Mouse (Mus musculus): ENCODE measurements around the gene 4931406C07Rik. TPM values are rescaled to one million over a fixed set of nuclear protein-coding genes. Genes with fewer than 3 reads are reported as not detected.

The 4931406C07Rik gene
- polyA plus RNA-seq, 1 experiment from 2014 or later = 8.7 TPM

GRCm38 (mm10) chr9:15314619-15315018 lies 8.4 kb upstream of the 4931406C07Rik start:
- H3K4me1 ChIP-seq (ENCODE audit: insufficient read depth, low read depth, low read length) = no peaks in the 10 kb centered on the region
- ATAC-seq = no peak
- H3K4me2 ChIP-seq (replicated peaks; ENCODE audit: low read depth, low read length) = no peak overlapping the region
- H3K9me3 ChIP-seq (ENCODE audit: low read length) = no peaks in the 10 kb centered on the region
- DNase-seq (ENCODE audit: low spot score) = no peak
- H3K36me3 ChIP-seq (ENCODE audit: insufficient read depth, low read length) = peaks cover 39% of the 10 kb centered on the region
- TF ChIP-seq CTCF (IDR thresholded peaks at IDR 0.05) (no peak), EP300 (IDR thresholded peaks at IDR 0.05) (no peak)
- no peaks in the 10 kb centered on the region for H3K27me3 ChIP-seq (replicated peaks; ENCODE audit: insufficient read depth, low read length)
- H3K9ac ChIP-seq (replicated peaks; ENCODE audit: low read depth) = no peak overlapping the region
- no peak overlapping the region for H3K4me3 ChIP-seq (ENCODE audit: low read depth, low read length)
- H3K27ac ChIP-seq (ENCODE audit: low read length) = no peak overlapping the region
- WGBS = 98% methylated on average over 1 of the region's 1 CpGs

DNA sequence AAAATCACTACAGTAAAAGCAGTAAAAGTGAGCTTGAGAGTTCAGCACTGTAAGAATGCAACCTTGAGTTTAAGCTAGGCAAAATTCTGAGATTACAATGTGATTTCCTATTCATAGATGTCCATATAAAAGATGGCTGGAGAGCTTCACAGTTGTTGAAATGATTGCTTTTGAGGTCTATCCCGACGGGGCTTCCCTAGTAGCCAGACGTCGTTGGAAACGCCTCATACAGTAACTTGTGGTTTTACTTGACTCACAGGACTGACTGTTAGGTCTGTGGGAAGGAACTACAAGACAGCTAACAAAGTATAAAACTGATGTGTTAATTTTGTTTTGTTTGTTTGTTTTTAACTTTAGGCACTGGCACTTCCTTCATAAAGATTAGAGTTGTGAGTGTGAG lies 7.4 kb upstream of the 4931406C07Rik start:
- peaks cover 5% of the 10 kb centered on the region for H3K4me1 ChIP-seq (ENCODE audit: insufficient read depth, low read depth, low read length)
- H3K4me3 ChIP-seq (ENCODE audit: low read depth, low read length) = no peak overlapping the region
- WGBS = 81% methylated on average over 5 of the region's 5 CpGs
- no peak for ATAC-seq
- DNase-seq (ENCODE audit: low spot score) = no peak
- H3K36me3 ChIP-seq (ENCODE audit: insufficient read depth, low read length) = peaks cover 49% of the 10 kb centered on the region
- H3K27ac ChIP-seq (ENCODE audit: low read length) = no peak overlapping the region
- H3K4me2 ChIP-seq (replicated peaks; ENCODE audit: low read depth, low read length) = no peak overlapping the region
- no peak for TF ChIP-seq CTCF (IDR thresholded peaks at IDR 0.05)
- H3K9ac ChIP-seq (replicated peaks; ENCODE audit: low read depth) = no peak overlapping the region
- no peaks in the 10 kb centered on the region for H3K27me3 ChIP-seq (replicated peaks; ENCODE audit: insufficient read depth, low read length)
- H3K9me3 ChIP-seq (ENCODE audit: low read length) = no peaks in the 10 kb centered on the region

- peaks cover 8% of the 10 kb centered on the region for H3K4me1 ChIP-seq (ENCODE audit: insufficient read depth, low read depth, low read length)
- DNase-seq (ENCODE audit: low spot score) (no peak), ATAC-seq (no peak)
- no peak overlapping the region for H3K27ac ChIP-seq (ENCODE audit: low read length)
- no peak overlapping the region for H3K4me2 ChIP-seq (replicated peaks; ENCODE audit: low read depth, low read length)
- no peaks in the 10 kb centered on the region for H3K27me3 ChIP-seq (replicated peaks; ENCODE audit: insufficient read depth, low read length)
- WGBS = 91% methylated on average over 2 of the region's 2 CpGs
- H3K9me3 ChIP-seq (ENCODE audit: low read length) = no peaks in the 10 kb centered on the region
- no peak overlapping the region for H3K4me3 ChIP-seq (ENCODE audit: low read depth, low read length)
- H3K9ac ChIP-seq (replicated peaks; ENCODE audit: low read depth) = no peak overlapping the region
- TF ChIP-seq EP300 (IDR thresholded peaks at IDR 0.05) = no peak
- TF ChIP-seq CTCF (IDR thresholded peaks at IDR 0.05) = no peak
- H3K36me3 ChIP-seq (ENCODE audit: insufficient read depth, low read length) = peaks cover 44% of the 10 kb centered on the region
Observed at GRCm38 (mm10) chr9:15312054-15312735, 5.9 kb upstream of the 4931406C07Rik start.

GRCm38 (mm10) chr9:15310179-15310578 lies 3.9 kb upstream of the 4931406C07Rik start:
- TF ChIP-seq CTCF (IDR thresholded peaks at IDR 0.05) (no peak), EP300 (IDR thresholded peaks at IDR 0.05) (no peak)
- no peak overlapping the region for H3K27ac ChIP-seq (ENCODE audit: low read length)
- 90% methylated on average over 1 of the region's 1 CpGs for WGBS
- peaks cover 8% of the 10 kb centered on the region for H3K4me1 ChIP-seq (ENCODE audit: insufficient read depth, low read depth, low read length)
- H3K9ac ChIP-seq (replicated peaks; ENCODE audit: low read depth) = no peak overlapping the region
- H3K27me3 ChIP-seq (replicated peaks; ENCODE audit: insufficient read depth, low read length) = no peaks in the 10 kb centered on the region
- H3K4me3 ChIP-seq (ENCODE audit: low read depth, low read length) = no peak overlapping the region
- H3K4me2 ChIP-seq (replicated peaks; ENCODE audit: low read depth, low read length) = no peak overlapping the region
- DNase-seq (ENCODE audit: low spot score) (no peak), ATAC-seq (no peak)
- no peaks in the 10 kb centered on the region for H3K9me3 ChIP-seq (ENCODE audit: low read length)
- H3K36me3 ChIP-seq (ENCODE audit: insufficient read depth, low read length) = peaks cover 40% of the 10 kb centered on the region

DNA sequence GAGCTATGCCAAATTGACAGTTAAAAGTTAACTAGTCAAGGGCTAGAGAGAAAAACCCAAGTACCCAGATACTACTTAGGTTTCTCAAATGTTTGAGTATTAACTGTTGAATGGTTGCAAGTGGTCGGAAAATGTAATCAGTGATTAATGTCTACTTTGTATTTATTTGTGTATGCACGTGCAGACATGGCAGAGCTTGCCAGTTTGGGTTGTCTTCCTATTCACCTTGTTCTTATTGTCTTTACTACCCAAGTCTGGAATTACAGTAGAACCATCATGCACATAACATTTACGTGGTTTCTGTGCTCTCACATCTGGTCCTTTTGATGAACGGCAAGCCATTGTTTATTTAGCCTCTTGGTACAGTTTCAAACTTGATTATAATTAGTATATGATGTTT lies 3.2 kb upstream of the 4931406C07Rik start:
- Histone ChIP-seq H3K9ac (replicated peaks; ENCODE audit: low read depth) (no peak overlapping the region), H3K27me3 (replicated peaks; ENCODE audit: insufficient read depth, low read length) (no peaks in the 10 kb centered on the region), H3K4me3 (ENCODE audit: low read depth, low read length) (no peak overlapping the region), H3K36me3 (ENCODE audit: insufficient read depth, low read length) (peaks cover 33% of the 10 kb centered on the region), H3K4me1 (ENCODE audit: insufficient read depth, low read depth, low read length) (peaks cover 11% of the 10 kb centered on the region), H3K27ac (ENCODE audit: low read length) (no peak overlapping the region), H3K4me2 (replicated peaks; ENCODE audit: low read depth, low read length) (no peak overlapping the region), H3K9me3 (ENCODE audit: low read length) (no peaks in the 10 kb centered on the region)
- DNase-seq (ENCODE audit: low spot score) (no peak), ATAC-seq (no peak)
- 19% methylated on average over 4 of the region's 4 CpGs for WGBS
- TF ChIP-seq EP300 (IDR thresholded peaks at IDR 0.05) (no peak), CTCF (IDR thresholded peaks at IDR 0.05) (no peak)

- Histone ChIP-seq H3K4me2 (replicated peaks; ENCODE audit: low read depth, low read length) (no peak overlapping the region), H3K4me3 (ENCODE audit: low read depth, low read length) (no peak overlapping the region), H3K9ac (replicated peaks; ENCODE audit: low read depth) (no peak overlapping the region), H3K27me3 (replicated peaks; ENCODE audit: insufficient read depth, low read length) (no peaks in the 10 kb centered on the region), H3K4me1 (ENCODE audit: insufficient read depth, low read depth, low read length) (peaks cover 11% of the 10 kb centered on the region), H3K36me3 (ENCODE audit: insufficient read depth, low read length) (peaks cover 24% of the 10 kb centered on the region), H3K9me3 (ENCODE audit: low read length) (no peaks in the 10 kb centered on the region), H3K27ac (ENCODE audit: low read length) (no peak overlapping the region)
- no peak for TF ChIP-seq CTCF (IDR thresholded peaks at IDR 0.05)
- no peak for TF ChIP-seq EP300 (IDR thresholded peaks at IDR 0.05)
- DNase-seq (ENCODE audit: low spot score) (no peak), ATAC-seq (no peak)
- WGBS = 37% methylated on average over 2 of the region's 2 CpGs
Observed at GRCm38 (mm10) chr9:15308254-15308653, 2.0 kb upstream of the 4931406C07Rik start.
